Mouse (Mus musculus): ENCODE results near the gene Kcnk4.

Kcnk4 gene

DNA sequence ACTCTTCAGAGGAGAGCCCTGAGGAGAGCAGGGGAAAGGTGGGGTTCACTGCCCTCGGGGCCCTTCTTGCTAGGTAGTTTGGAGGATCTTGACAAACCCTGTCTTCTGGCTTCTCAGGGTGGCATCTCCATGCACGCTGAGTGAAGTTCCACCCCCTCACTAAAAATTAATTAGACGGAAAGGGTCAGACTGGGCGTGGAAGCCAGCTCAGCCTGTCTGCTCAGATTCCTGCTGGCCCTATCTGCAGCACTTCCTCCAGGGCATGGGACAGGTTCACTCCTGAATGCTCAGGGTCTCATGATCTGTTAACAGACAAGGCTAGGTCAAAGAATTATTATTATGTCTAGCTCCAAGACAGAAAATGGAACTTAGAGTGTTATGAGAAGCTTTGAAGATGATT lies 41.8 kb downstream of the Kcnk4 start:
- DNase-seq (ENCODE audit: low spot score in 2 of 2): no peak

DNA sequence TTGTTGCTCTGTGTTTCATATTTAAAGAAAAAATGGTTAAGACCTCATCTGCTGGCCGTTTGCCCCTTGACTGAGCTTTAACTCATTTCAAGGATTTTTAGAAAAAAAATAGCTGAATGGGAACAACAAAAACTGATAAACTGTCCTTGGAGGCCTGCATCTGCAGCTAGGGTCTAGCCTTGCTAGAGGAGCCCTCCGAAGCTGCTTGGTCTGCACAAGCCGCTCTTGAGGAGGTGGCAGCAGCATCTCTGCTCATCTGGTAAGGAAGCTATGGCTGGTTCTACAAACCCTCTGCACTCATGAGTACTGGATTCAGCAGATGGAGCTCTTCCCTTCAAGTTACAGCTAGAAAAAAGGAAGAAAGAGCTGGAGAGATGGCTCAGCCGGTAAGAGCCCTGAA lies 56.4 kb downstream of the Kcnk4 start:
- no peak for DNase-seq (ENCODE audit: low spot score in 2 of 2)

DNA sequence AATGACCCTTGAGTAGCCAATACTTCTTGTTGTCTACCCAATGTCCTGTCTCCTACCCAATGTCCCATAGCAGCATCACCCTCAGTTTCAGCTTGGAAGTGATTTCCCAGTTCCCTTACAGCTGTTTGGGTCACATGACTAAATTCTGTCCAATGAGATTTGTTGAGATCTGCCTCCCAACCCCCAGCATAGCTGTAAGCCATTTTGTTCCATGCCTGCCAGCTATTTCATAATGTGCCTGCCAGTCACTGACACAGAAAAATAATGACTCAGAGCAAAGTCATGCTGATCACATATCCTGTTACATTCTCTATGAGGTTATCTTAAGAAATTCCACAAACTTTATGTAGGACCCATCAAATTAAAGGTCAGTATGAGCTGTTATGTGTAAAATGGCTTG lies 57.5 kb downstream of the Kcnk4 start:
- no peak for DNase-seq (ENCODE audit: low spot score in 2 of 2)

DNA sequence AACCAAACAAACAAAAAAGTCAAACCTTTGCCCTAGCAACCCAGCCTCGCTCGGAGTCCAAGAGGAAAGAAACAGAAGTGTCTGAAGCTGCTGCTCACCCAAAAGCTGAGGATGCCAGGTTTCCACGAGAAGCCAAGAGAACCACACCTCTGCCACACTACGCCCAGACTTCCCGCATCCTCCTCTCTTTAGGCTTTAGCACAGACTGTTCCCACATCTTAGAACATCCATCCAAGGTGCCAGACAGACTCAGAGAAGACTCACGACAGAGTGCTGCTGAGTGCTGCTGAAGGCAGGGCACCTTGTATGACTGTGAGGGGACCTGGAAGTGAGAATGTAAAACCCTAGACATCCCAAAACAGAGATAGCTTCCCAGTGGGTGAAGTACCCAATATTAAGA lies 58.5 kb downstream of the Kcnk4 start:
- DNase-seq (ENCODE audit: low spot score in 2 of 2): no peak

DNA sequence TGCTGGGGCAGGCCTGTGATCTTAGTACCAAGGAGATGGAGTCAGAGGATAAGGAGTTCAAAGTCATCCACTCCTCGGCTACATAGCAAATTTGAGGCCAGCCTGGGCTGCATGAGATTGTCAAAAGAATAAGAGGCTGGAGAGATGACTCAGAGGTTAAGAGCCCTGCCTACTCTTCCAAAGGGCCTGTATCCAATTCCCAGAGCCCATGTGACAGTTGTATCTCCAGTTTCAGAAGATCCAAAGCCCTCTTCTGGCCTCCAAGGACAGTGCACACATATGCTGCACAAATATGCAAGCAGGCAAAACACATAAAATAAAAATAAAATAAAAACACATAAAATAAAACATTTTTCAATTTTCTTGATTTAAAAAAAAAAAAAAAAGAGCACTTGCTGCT lies 60.1 kb downstream of the Kcnk4 start:
- DNase-seq (ENCODE audit: low spot score in 2 of 2): no peak

All from urinary bladder, postnatal 4 days (tissue).